Mouse (Mus musculus): Measurements from ENCODE around the gene Crb3.

Crb3 gene

DNA sequence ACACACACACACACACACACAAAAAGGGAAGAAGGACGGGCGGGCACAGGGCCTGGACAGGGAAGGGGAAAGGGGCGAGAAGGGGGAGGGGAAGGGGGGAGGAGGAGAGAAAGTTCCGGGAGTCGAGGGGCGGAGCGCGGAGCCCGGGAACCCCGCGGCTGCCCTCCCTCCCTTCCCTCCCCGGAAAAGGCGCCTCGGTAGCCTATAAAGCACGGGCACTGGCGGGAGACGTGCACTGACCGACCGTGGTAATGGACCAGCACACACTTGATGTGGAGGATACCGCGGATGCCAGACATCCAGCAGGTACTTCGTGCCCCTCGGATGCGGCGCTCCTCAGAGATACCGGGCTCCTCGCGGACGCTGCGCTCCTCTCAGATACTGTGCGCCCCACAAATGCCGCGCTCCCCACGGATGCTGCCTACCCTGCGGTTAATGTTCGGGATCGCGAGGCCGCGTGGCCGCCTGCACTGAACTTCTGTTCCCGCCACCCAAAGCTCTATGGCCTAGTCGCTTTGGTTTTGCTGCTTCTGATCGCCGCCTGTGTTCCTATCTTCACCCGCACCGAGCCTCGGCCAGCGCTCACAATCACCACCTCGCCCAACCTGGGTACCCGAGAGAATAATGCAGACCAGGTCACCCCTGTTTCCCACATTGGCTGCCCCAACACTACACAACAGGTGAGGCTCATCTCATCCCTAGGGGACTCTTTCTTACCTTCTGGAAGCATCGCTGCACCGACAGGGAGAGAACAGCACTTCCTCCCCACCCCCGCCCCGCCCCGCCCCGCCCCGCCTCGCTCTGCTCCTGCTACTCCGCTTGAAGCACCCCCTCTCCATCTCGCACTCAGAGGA lies 46.5 kb downstream of the Crb3 start, which contains the start of gene Tnfsf9:
Gene Tnfsf9 (plus strand): TSS at position 145 of the 854 bp plus-strand sequence.
- no peak for DNase-seq (ENCODE audit: low read depth, low spot score)

GRCm38 (mm10) chr17:57106035-57106368 lies 47.1 kb downstream of the Crb3 start:
- DNase-seq (ENCODE audit: low read depth, low spot score): no peak

DNA sequence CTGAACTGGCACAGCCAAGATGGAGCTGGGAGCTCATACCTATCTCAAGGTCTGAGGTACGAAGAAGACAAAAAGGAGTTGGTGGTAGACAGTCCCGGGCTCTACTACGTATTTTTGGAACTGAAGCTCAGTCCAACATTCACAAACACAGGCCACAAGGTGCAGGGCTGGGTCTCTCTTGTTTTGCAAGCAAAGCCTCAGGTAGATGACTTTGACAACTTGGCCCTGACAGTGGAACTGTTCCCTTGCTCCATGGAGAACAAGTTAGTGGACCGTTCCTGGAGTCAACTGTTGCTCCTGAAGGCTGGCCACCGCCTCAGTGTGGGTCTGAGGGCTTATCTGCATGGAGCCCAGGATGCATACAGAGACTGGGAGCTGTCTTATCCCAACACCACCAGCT lies 48.2 kb downstream of the Crb3 start:
- no peak for DNase-seq (ENCODE audit: low read depth, low spot score)

DNA sequence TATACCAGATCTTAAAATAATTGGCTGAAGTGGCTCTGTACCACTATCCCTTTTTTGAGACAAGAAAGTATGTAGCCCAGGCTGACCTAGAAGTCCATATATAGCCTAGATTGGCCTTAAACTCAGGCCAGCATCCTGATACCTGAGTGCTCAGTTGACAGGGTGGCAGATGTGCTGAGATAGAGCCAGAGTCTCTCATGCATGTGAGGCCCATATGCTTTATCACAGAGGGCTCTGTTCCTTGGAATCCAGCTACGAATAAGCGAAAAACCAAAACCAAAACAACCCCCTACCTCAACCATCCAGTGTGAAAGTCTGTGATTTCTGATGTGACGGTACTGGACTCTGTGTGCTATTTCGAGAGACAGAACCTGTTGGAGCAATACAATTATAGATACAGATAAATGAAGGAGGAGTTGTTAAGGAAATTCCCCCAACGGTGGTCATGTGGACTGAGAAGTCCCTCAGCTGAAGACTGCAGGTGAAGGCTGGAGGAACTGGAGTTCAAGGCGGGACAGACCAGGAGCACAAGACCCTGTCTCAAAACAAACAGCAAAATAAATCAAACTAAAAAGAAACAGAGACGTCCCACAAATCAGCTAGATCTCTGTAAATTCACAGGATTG lies 49.2 kb downstream of the Crb3 start:
- no peak for DNase-seq (ENCODE audit: low read depth, low spot score)

DNA sequence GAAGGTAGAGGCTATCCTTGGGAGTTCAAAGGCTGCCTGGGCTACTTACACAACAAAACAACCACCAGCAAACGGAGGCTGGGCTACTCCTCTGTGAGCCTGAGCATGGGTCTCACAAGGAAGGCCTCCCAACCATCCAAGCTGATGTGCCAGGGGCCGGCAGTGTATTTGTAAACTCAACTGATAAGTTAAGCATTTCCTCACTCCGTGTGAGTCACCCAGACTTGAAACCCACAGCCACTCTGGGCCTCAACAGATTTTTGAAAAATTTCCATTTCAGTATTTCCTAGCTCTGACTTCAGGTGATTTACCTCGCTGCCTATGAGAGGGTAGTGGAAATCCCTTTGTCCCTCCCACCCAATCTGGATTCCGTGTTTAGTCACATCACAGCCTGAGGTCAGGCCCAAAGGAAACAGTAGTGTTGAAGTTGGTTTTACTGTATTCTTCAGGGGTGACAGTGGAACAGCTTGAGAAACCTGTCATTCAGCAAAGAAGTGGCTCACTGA lies 49.8 kb downstream of the Crb3 start:
- DNase-seq (ENCODE audit: low read depth, low spot score): no peak

- DNase-seq (ENCODE audit: low read depth, low spot score): no peak
Observed at GRCm38 (mm10) chr17:57110005-57110404, 51.1 kb downstream of the Crb3 start.

DNA sequence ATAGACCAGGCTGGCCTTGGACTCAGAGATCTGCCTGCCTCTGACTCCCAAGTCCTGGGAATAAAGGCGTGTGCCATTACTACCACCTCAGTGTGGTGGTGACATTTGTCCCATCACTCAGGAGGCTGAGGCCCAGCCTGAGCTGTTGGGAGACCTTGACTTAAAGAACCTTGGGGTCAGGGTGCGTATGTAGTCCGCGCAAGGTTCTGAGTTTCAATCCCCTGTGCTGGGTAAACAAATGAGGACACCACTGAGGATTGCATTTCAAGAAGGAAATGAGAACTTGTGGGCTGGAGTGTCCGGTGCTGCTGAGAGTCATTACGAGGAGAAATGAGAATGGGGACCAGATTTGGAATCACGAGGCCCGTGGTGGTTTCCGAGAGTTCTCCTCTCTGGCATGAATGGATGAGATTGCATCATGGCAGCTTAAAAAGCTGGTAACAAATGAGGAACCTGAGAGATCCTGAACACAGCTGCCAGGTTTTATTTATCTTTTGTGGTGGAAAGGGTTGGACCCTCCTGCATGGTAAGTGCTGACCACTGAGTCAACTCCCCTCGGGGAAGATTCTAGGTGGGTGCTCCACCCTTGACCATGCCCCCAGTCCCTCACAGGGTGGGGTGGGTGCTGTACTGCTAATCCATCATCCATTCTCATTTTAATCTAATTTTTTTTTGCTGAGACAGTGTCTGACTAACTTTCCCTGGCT lies 54.0 kb downstream of the Crb3 start:
- no peak for DNase-seq (ENCODE audit: low read depth, low spot score)

Data from embryo, embryonic 11.5 days (tissue).